Mouse (Mus musculus) midbrain, embryonic 13.5 days (tissue): ENCODE measurements around the gene Lrrc4b. TPM values are rescaled to one million over a fixed set of nuclear protein-coding genes. Genes with fewer than 3 reads are reported as not detected.

Source experiments
- ATAC-seq: fragments of 200-750 bp; cut with Nextera tagmentation; 2 replicates; pipeline ENCODE4 v1.8.0; 2017; ENCODE audit warnings: mild to moderate bottlenecking, moderate TSS enrichment, moderate library complexity
- H3K27ac ChIP-seq: fragments of 300-500 bp; sonication (generic); 2 replicates; pipeline ENCODE4 v1.5.1; 2015; ENCODE audit warnings: inconsistent platforms, mild to moderate bottlenecking, moderate library complexity
- H3K27me3 ChIP-seq: fragments of 300-500 bp; sonication (generic); 2 replicates; pipeline ENCODE4 v1.6.1; 2015; ENCODE audit warnings: mild to moderate bottlenecking, inconsistent platforms
- H3K36me3 ChIP-seq: fragments of 300-500 bp; sonication (generic); 2 replicates; pipeline ENCODE4 v1.6.1; 2015; ENCODE audit warnings: mild to moderate bottlenecking, inconsistent platforms
- H3K4me1 ChIP-seq: fragments of 300-500 bp; sonication (generic); replicated peaks from 2 replicates; pipeline ENCODE4 v1.6.1; 2015; ENCODE audit warnings: inconsistent platforms
- H3K4me2 ChIP-seq: fragments of 300-500 bp; sonication (generic); replicated peaks from 2 replicates; pipeline ENCODE4 v1.6.1; 2015; ENCODE audit warnings: moderate library complexity, mild to moderate bottlenecking, inconsistent platforms
- H3K4me3 ChIP-seq: fragments of 300-500 bp; sonication (generic); replicated peaks from 2 replicates; pipeline ENCODE4 v1.5.1; 2015; ENCODE audit warnings: mild to moderate bottlenecking, inconsistent platforms
- H3K9ac ChIP-seq: fragments of 300-500 bp; sonication (generic); replicated peaks from 2 replicates; pipeline ENCODE4 v1.6.1; 2015; ENCODE audit warnings: mild to moderate bottlenecking, inconsistent platforms
- H3K9me3 ChIP-seq: fragments of 300-500 bp; sonication (generic); 2 replicates; pipeline ENCODE4 v1.6.1; 2016; ENCODE audit warnings: mild to moderate bottlenecking, inconsistent platforms
- WGBS: fragments of 180-500 bp; shearing (Covaris S2); methylation state at CpG from one replicate; pipeline ENCODE4 v1.1.7; 2015; 5-methylcytosine and 5-hydroxymethylcytosine counted together
- polyA plus RNA-seq: library from polyadenylated mRNA; unstranded; fragments of >200 nt; fragmentation: Nextera tagmentation; extraction: Ambion mirVana; gene quantifications from 2 replicates; pipeline ENCODE4 v1.2.1, GENCODE M21; 2015

Lrrc4b gene
- polyA plus RNA-seq, 1 experiment from 2014 or later = 15.7 TPM

DNA sequence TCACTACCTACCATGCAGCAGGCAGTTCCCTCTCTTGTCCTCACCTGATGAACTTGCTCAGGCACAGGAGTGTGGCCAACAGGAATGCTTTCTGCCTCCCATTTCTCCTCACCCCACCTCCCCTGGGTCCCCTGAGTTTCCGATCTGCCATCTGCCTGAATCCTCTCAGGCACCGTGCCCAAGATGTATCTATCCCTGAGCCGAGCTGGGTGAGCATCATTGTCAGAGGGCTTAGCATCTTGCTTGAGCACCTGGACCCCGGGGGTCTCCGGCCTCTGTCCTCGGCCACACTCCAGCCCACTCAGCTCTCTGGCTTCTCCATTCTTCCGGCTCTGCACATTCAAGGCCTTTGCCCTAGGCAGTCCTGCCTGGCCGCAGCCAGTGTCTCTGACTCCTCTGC lies 9.1 kb downstream of the Lrrc4b start:
- peaks cover 23% of the 10 kb centered on the region for H3K36me3 ChIP-seq
- 61% methylated on average over 8 of the region's 8 CpGs for WGBS
- H3K4me3 ChIP-seq = no peak overlapping the region
- ATAC-seq = no peak
- H3K27me3 ChIP-seq = no peaks in the 10 kb centered on the region
- peak overlapping the region; percentile 42 for H3K9ac ChIP-seq
- H3K27ac ChIP-seq = peak overlapping the region; percentile 54; the same call in 1 of the 2 replicates
- H3K4me2 ChIP-seq = no peak overlapping the region; the same call in 1 of the 2 replicates
- H3K9me3 ChIP-seq = no peaks in the 10 kb centered on the region
- peaks cover 57% of the 10 kb centered on the region for H3K4me1 ChIP-seq

DNA sequence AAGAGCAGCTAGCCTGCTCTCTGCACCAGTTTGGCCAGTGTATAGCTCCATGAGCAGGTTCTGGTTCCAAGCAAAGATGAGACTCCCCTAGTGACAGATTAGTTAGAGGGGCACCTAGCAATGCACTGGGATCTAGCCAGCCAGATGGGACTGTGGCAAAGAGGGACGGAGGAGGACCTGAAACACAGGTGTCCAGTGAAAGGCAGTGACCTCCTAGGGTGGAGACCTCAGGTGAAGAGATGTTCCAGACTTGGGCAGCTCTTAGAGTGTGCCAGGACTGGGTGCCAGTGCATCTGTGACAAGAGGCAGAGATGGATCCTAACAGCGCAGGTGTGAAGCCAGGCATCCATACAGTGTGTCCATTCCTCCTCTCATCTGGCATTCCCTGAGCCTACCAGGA lies 10.9 kb downstream of the Lrrc4b start:
- Histone ChIP-seq H3K36me3 (peaks cover 14% of the 10 kb centered on the region), H3K4me2 (no peak overlapping the region), H3K4me1 (peaks cover 56% of the 10 kb centered on the region), H3K27me3 (no peaks in the 10 kb centered on the region), H3K27ac (no peak overlapping the region), H3K9ac (no peak overlapping the region), H3K9me3 (no peaks in the 10 kb centered on the region), H3K4me3 (no peak overlapping the region)
- no peak for ATAC-seq
- 72% methylated on average over 2 of the region's 2 CpGs for WGBS

DNA sequence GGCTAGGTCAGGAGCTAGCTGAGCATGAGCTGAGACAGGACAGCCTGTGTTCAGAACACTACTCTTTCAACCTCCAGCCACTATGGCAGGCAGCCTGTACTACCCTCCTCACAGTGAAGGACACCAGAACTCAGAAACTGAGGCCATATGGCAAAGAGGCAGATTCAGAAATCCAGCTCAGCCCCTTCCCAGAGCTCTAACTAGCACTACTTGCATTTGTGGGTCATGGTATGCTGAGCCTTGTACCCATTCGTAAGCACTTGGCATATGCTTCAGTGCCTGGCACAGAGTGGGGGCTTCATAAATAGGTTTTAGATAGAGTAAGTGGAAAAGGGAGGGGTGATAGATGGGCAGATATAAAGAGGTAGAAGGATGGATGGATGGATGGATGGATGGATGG lies 11.7 kb downstream of the Lrrc4b start:
- no peaks in the 10 kb centered on the region for H3K9me3 ChIP-seq
- H3K9ac ChIP-seq = 0 out of 2 replicates have a peak overlapping the region, but pooled peaks have one; percentile 6
- peaks cover 14% of the 10 kb centered on the region for H3K36me3 ChIP-seq
- peaks cover 63% of the 10 kb centered on the region for H3K4me1 ChIP-seq
- no peaks in the 10 kb centered on the region for H3K27me3 ChIP-seq
- H3K4me2 ChIP-seq = no peak overlapping the region
- WGBS = 97% methylated on average over 1 of the region's 1 CpGs
- H3K27ac ChIP-seq = peak overlapping the region; percentile 53; the same call in 1 of the 2 replicates
- no peak overlapping the region for H3K4me3 ChIP-seq
- ATAC-seq = no peak

DNA sequence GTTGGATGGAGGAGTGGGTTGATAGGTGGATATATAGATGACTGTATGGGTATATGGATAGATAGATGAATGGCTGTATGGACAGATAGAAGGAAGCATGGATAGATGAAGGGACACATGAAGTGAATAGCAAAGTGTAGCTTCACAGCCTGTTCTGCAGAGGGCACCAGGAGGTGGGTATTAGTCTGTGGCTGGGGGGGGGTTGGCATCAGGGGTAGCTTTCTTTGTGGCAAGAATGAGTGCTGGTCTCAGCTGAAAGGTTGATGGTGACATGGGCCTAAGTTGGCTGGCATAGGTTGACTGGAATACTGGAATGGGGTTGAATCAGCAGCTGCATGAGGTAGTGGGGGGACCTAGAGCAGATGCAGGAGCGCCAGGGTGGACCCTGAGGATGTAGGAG lies 12.4 kb downstream of the Lrrc4b start:
- 10% methylated on average over 1 of the region's 1 CpGs for WGBS
- peak overlapping the region; percentile 87 for H3K4me2 ChIP-seq
- H3K9me3 ChIP-seq = no peaks in the 10 kb centered on the region
- ATAC-seq = no peak
- H3K4me3 ChIP-seq = peak overlapping the region; percentile 88
- H3K27ac ChIP-seq = peak overlapping the region; percentile 99
- peak overlapping the region; percentile 100 for H3K9ac ChIP-seq
- H3K36me3 ChIP-seq = peaks cover 20% of the 10 kb centered on the region
- no peaks in the 10 kb centered on the region for H3K27me3 ChIP-seq
- peaks cover 70% of the 10 kb centered on the region for H3K4me1 ChIP-seq

DNA sequence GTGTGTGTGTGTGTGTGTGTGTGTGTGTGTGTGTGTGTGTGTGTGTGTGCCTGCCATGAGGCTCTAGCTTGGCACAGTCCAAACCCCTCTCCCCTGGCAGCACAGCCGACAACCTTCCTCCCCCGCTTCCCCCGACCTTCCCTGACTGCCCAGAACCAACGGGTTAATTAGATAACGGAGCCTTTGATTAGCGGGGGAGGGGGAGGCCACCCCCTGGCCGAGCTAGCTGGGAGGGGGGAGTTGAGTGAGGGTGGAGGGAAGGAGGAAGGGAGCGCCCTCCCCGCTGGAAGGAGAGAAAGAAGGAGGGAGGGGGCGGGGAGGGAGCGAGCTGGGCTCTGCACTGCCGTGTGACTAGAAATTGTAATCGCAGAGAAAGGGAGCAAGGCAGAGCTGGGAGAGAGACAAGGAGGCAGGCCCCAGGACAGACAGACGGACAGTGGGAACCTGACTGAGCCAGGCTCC lies 12.9 kb downstream of the Lrrc4b start:
- H3K9ac ChIP-seq = peak overlapping the region; percentile 100

DNA sequence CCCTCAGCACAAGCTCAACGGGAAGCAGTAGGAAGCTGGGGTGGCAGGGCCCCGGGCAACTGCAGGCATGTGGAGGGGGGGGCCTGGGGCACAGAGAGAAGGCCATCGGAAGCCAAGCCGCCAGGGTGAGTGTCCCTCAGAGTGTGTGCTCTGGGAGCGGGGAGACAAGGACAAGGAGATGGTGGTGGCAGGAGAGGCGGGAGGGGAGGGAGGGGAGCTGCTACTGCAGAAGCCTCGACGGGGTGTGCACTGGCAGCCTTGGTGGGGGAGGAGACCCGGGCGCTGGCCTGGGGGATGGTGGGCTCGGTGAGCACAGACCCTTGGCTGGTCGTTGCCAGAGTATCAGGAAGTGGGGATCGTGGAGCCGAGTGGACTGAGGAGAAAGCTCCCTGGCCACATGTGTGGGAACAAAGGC lies 13.6 kb downstream of the Lrrc4b start:
- 0% methylated on average over 12 of the region's 14 CpGs for WGBS
- Histone ChIP-seq H3K9ac (peak overlapping the region; percentile 100), H3K4me3 (peak overlapping the region; percentile 88), H3K9me3 (no peaks in the 10 kb centered on the region), H3K27me3 (no peaks in the 10 kb centered on the region), H3K4me1 (peaks cover 80% of the 10 kb centered on the region), H3K27ac (peak overlapping the region; percentile 99), H3K36me3 (peaks cover 31% of the 10 kb centered on the region), H3K4me2 (peak overlapping the region; percentile 87)
- peak; percentile 53 for ATAC-seq

More for the DNA sequence above, 12.9 kb downstream of the Lrrc4b start:
- H3K9me3 ChIP-seq = no peaks in the 10 kb centered on the region
- H3K36me3 ChIP-seq = peaks cover 25% of the 10 kb centered on the region
- no peaks in the 10 kb centered on the region for H3K27me3 ChIP-seq
- H3K4me2 ChIP-seq = peak overlapping the region; percentile 87
- WGBS = 1% methylated on average over 13 of the region's 14 CpGs
- peak; percentile 73 for ATAC-seq
- H3K4me3 ChIP-seq = peak overlapping the region; percentile 88
- peak overlapping the region; percentile 99 for H3K27ac ChIP-seq
- H3K4me1 ChIP-seq = peaks cover 75% of the 10 kb centered on the region

DNA sequence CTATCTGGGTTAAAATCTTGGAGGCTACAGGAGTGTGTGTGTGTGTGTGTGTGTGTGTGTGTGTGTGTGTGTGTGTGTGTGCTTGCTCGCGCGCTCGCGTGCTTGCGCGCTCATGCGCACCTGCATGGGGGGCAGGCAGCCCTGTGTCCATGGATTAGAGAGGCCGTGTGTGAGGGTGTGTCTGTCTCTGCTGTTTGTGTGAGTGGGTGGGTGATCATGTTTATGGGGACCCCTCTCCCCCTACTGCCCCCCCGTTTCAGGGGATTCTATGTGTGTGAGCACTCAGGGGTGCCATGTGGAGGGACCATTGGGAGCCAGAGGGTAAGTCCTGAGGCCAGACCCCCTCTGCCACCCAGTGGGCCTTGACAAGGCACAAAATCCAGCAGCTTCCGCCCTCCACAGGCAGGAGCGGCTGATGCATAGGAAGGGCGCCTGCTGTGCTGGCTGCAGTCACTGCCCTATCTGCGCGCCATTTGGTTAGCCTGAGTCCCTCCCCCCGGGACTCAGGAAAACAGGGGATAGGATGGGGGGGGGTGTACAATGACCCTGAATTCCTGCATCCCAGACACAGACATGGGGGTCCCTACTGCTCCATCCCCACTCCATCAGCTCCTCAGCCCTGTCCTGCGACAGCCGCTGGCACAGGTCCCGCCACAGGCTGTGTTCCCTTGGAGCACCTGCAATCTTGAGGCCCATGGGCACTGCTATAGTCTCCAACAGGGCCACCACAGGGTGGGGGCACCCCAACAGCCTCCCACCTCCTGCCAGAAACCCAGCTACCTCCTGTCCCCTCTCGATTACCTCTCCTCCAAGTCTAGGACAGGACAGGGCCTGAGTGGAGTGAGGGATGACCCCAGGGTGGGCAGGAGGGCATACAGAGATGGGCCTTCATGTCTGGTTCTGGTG lies 14.7 kb downstream of the Lrrc4b start:
- H3K4me1 ChIP-seq = peaks cover 80% of the 10 kb centered on the region
- H3K4me3 ChIP-seq = peak overlapping the region; percentile 88
- H3K36me3 ChIP-seq = peaks cover 37% of the 10 kb centered on the region
- peak overlapping the region; percentile 87 for H3K4me2 ChIP-seq
- no peaks in the 10 kb centered on the region for H3K27me3 ChIP-seq
- peak overlapping the region; percentile 100 for H3K9ac ChIP-seq
- H3K27ac ChIP-seq = peak overlapping the region; percentile 99
- 7% methylated on average over 19 of the region's 20 CpGs for WGBS
- no peaks in the 10 kb centered on the region for H3K9me3 ChIP-seq
- peak; percentile 62 for ATAC-seq

DNA sequence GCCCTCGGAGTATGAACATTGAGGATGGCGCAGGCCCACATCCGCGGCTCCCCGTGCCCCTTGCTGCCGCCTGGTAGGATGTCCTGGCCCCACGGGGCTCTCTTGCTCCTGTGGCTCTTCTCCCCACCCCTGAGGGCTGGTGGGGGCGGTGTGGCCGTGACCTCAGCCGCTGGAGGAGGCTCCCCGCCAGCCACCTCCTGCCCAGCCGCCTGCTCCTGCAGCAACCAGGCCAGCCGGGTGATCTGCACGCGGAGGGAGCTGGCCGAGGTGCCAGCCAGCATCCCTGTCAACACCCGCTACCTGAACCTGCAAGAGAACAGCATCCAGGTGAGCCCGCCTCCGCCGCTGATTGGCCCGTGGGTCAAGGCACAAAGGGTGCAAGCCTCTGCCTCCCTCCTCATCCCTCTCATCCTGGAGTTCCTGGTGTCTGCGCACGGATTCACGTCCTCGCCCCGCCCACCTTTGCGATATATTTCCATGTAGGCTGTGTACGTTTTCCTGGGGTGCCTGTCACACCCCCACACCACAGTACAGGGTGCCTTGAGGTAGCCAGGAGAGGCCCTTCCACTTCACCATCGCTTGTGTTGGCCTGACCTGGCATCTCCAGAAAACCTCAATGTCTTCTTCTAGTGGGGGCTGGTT lies 16.2 kb downstream of the Lrrc4b start:
- Histone ChIP-seq H3K9ac (peak overlapping the region; percentile 100), H3K4me3 (peak overlapping the region; percentile 88), H3K36me3 (peaks cover 52% of the 10 kb centered on the region), H3K27ac (peak overlapping the region; percentile 15), H3K27me3 (no peaks in the 10 kb centered on the region), H3K4me1 (peaks cover 82% of the 10 kb centered on the region), H3K4me2 (peak overlapping the region; percentile 87), H3K9me3 (no peaks in the 10 kb centered on the region)
- no peak for ATAC-seq
- 38% methylated on average over 29 of the region's 29 CpGs for whole genome bisulfite sequencing

DNA sequence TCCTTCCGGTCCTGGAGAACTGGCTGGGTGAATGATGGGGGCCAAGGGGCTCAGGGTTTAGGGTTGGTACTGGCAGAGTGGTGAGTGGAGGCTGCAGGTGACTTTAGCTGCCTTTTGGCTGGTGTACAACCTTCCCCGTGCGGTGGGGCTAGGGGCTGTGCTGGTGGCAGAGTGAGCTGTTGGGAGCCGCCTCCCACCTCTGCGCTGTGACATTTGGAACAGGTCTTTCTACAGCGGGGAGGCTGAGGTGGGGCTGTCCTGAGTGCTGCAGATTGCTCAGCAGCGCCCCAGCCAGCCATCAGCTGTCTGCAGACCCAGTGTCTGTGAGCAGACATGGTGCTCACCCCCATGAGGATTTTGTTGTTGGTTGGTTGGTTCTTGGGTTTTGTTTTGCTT lies 16.7 kb downstream of the Lrrc4b start:
- H3K27ac ChIP-seq = peak overlapping the region; percentile 15
- peaks cover 57% of the 10 kb centered on the region for H3K36me3 ChIP-seq
- H3K4me1 ChIP-seq = peaks cover 81% of the 10 kb centered on the region
- peak overlapping the region; percentile 100 for H3K9ac ChIP-seq
- no peaks in the 10 kb centered on the region for H3K9me3 ChIP-seq
- H3K4me2 ChIP-seq = peak overlapping the region; percentile 87
- peak overlapping the region; percentile 88 for H3K4me3 ChIP-seq
- H3K27me3 ChIP-seq = no peaks in the 10 kb centered on the region
- no peak for ATAC-seq
- 41% methylated on average over 7 of the region's 7 CpGs for WGBS

DNA sequence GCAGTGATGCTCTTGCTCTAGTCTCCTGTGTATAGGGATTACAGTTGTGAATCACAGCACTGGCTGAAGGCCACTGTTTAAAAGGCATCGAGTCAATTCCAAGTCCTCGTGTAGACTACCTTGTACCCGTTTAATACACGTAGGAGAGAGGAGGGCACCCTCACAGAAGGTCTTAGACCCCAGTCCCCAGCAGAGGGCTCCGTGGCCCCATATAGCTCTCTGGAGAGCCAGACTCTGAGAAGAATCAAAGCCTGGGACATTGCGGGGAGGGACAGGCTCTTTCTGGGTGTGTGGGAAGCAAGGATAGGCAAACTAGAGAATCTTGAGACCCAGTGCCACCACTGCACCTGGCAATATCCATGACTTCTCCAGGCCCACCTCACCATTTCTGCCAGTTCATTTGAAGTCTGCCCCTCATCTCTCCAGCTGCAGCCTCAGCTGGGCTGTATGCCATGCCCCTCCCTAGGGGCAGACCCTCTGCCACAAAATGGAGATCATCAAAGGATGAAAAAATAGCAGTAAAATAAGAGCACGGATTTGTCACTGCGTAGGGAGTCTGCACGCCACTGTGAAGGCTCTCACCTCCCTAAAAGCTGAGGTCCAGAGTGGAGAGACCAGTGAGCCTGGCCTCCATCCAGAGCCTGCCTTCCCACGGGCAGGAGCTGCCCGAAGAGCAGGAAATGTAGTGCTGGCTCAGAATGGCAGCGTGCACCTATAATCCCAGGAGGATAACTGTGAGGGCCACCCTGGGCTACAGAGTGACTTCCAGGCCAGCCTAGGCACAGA lies 17.4 kb downstream of the Lrrc4b start:
- H3K4me3 ChIP-seq = peak overlapping the region; percentile 88
- H3K4me2 ChIP-seq = peak overlapping the region; percentile 87
- no peaks in the 10 kb centered on the region for H3K9me3 ChIP-seq
- peak overlapping the region; percentile 100 for H3K9ac ChIP-seq
- no peaks in the 10 kb centered on the region for H3K27me3 ChIP-seq
- H3K4me1 ChIP-seq = peaks cover 78% of the 10 kb centered on the region
- H3K27ac ChIP-seq = 0 out of 2 replicates have a peak overlapping the region, but pooled peaks have one; percentile 25
- whole genome bisulfite sequencing = 55% methylated on average over 12 of the region's 12 CpGs
- no peak for ATAC-seq
- H3K36me3 ChIP-seq = peaks cover 58% of the 10 kb centered on the region

DNA sequence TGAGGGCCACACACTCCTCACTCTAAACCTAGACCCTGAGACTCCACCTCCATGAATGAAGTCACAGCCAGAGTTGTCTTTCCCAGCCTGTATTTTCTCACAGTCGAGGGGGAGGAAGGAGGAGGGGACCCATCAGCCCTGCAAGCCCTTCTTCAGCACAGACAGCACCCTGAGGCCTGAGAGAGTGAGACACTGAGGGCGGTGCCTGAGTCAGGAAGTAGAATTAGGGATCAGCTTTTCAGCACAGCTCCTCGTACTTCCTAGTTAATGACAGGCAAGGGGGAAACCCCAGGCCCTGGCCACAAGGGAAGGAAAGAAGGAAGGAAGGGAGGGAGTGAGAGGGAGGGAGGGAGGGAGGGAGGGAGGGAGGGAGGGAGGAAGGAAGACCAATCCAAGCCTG lies 24.4 kb downstream of the Lrrc4b start:
- H3K36me3 ChIP-seq = peaks cover 80% of the 10 kb centered on the region
- H3K27ac ChIP-seq = peak overlapping the region; percentile 19; the same call in 1 of the 2 replicates
- ATAC-seq = 0 out of 2 replicates have a peak, but pooled peaks have one; percentile 9
- no peak overlapping the region for H3K4me2 ChIP-seq
- H3K9me3 ChIP-seq = no peaks in the 10 kb centered on the region
- H3K4me1 ChIP-seq = peaks cover 47% of the 10 kb centered on the region
- 23% methylated on average over 3 of the region's 3 CpGs for WGBS
- peak overlapping the region; percentile 39 for H3K9ac ChIP-seq
- H3K27me3 ChIP-seq = no peaks in the 10 kb centered on the region
- no peak overlapping the region for H3K4me3 ChIP-seq
